Mouse (Mus musculus): Measurements from ENCODE around the gene Btbd18.

DNA sequence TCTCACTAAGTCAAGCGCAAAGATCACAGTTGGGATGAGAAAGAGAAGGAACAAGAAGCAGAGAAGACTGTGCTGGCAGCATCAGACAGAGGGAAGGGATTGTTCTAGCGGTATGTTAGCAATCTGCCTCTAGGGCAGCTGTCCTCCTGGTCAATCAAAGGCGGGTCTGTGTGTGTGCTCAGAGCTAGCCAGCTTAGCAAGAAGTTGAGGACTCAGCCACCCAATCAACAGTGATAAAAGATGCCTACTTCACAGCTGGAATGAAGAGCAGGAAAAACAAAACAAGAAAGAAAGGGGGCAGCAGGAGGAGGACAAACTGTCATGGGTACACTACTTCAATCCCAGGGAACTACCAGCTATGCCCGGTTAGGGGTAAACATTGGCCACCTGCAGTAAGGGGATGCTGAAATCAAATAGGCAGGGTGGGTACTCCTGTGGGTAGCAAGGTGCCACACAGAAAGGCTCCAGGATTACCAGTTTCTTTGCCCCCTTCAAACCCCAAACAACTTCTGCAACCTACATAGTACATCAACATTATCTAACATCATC is 23.9 kb upstream of the Btbd18 start:
- TF ChIP-seq CTCF (IDR thresholded peaks at IDR 0.05; ENCODE audit: borderline replicate concordance, extremely low read depth, insufficient read depth, insufficient read length) (no peak), POLR2A (IDR thresholded peaks at IDR 0.05; ENCODE audit: borderline replicate concordance, extremely low read depth, insufficient read depth, insufficient read length, poor library complexity, severe bottlenecking) (no peak)

All from brain, embryonic 14.5 days (tissue).